Mouse (Mus musculus): Measurements from ENCODE around the gene Nek1.

- no peak for TF ChIP-seq CTCF (conservative IDR thresholded peaks at IDR 0.05; ENCODE audit: low read length)
- no peak for TF ChIP-seq NANOG (IDR thresholded peaks at IDR 0.05; ENCODE audit: borderline replicate concordance, low read length)
These were observed 16.2 kb upstream of the Nek1 start for GRCm38 (mm10) chr8:60976818-60977217.

All from E14TG2a.4 (cell line).